Mouse (Mus musculus) embryo, embryonic 10.5 days (tissue): ENCODE data around the gene Stk36.

Experiments
- DNase-seq: peaks from one replicate; pipeline ENCODE4 v3.0.0-alpha.2; 2015; ENCODE audit warnings: low spot score

Gene Stk36

GRCm38 (mm10) chr1:74668371-74668770, 67.1 kb downstream of the Stk36 start:
- DNase-seq, result no peak

DNA sequence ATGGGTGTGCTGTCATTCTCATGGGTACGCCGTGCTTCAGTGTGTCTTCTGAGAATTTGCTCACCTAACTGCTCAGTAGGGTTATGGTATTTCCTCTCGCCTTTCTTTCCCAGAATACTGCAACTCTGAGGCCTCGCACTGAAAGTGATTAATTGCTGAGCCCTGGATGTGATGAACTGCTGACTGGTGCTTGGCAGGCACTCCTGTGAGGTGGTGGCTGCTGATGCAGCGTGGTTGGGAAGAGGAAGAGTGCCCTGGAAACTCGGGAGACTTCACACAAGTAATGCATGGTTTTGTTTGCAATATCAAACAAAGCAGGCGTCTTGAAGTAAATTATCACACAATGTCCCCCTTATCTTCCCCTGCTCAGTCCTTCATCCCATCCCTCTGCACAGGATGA, 71.5 kb downstream of the Stk36 start:
- no peak for DNase-seq

DNA sequence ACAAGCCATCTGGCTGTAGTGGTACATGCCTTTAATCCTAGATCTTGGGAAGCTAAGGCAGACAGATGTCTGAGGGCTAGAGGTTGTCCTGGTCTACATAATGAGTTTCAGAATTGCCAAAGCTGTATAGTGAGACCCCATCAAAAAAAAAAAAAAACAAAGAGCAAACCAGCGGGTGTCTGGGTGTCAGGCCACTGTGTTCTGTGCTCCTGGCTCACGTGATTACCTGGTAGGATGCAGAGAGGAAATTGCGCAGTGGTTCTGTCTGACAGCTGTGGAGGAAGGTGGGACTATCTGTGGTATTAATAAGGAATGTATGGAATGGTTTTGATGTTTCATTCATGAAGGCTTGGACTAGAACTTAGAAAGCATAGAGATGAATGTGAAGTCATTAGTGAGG, 75.6 kb downstream of the Stk36 start:
- DNase-seq, result no peak

DNA sequence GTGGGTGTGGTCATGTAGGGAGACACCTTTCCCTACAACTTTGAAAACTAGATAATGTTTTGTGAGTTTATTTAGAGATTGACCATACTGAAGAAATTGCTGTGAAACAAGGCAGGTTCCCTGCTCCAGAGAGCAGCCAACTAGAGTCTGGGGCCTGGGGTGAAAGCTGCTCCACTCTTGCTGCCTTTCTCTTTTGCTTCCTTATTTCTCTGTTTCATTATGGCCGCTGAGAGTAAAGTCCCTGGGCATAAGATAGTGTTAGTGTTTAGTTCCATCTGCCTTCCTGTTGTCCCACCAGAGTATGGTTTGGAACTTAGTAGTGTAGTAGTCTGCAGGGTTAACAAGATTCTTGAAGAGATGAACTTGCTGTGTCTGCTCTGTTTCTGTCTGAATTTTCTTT, 76.6 kb downstream of the Stk36 start:
- no peak for DNase-seq
